Mouse (Mus musculus) layer of hippocampus, adult 9-10 months (tissue): ENCODE measurements around the gene Pibf1.

Experiments
- DNase-seq: peaks from one replicate; pipeline ENCODE4 v3.0.0; 2022; ENCODE audit warnings: low spot score

Gene Pibf1

DNA sequence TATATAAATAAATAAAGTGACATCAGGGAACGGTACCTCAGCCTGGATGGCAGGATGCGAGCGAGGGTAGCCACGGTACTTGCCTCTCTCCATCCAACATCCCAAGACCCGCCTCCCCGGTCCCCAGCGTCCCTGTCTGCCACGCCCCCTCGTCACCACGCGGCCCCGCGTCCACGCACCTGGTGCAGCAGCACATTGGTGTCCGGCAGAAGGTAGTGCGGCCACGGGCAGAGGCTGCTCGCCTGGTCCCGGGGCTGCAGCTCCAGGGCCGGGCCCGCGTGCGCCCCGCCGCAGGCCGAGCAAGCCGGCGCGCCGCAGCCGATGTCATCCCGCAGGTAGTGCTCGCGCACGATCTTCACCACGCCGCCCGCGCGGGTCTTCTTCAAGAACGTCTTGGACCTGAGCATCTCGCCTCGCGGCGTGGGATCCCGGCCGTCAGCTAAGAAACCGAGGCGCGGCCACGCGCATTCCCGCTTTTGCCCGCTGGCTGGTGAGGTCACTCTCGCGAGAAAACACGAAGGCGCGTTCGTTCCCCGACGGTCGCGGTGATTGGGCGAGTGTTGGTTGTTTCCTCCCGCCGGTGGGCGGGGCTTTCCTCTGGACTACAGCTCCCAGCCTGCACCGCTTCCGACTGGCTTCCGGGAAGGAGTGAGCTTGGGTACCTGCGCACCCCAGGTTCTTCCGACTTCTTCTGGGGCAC, at the start of gene Pibf1, which contains the start of gene Dis3:
Pibf1 (plus strand) TSS at position 158 of the 700 bp plus-strand sequence.
Dis3 (minus strand) TSS at position 504 of the 700 bp plus-strand sequence.
- peak; percentile 95 for DNase-seq

DNA sequence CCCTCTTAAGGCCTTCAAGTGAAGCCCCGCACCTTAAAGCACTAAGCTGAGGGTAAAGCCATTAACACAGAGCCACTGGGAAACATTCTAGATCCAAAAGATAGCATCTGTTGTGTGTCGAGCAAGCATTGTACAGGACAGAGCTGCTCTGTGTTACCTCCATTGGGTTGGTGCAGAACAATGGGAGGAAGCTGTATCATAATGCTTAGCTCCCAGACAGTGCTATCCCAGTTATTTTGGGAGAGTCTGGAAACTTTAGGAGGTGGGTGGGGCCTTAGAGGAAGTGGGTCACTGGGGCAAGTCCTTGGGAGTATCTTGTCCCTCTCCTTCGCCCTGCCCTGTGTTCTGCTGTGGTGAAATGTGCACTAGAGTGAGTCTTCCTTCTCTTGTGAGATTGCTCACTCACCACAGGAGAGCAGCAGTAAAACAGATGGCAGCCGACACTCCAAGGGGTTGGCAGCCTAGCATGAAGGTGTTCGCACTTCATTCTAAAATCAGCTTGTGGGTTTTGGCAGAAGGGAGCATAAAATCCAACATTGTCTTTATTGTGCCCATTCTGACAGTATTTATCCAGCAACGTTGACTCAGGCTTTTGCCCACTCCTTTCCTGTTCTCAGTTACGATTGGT, 40.2 kb upstream of the Pibf1 start:
- no peak for DNase-seq

DNA sequence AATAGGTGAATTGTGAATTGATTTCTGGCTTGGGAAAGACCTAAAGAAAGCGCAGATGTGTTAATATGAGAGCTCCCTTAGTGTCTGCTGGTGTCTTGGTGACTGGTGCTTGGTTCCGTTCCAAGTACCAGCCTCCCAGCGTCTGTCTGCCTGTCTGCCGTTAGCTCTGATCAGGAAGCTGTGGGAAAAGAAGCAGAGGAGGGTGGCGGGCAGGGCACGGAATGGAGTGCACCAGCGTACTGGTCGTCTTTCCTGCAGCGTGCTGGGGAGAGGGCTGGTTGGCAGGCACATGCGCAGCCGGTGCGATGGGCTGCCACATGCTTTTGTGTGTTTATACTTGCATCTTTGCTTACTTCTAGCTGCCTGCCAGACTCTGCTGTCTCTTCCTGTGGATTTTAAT, 38.6 kb upstream of the Pibf1 start:
- DNase-seq = no peak

DNA sequence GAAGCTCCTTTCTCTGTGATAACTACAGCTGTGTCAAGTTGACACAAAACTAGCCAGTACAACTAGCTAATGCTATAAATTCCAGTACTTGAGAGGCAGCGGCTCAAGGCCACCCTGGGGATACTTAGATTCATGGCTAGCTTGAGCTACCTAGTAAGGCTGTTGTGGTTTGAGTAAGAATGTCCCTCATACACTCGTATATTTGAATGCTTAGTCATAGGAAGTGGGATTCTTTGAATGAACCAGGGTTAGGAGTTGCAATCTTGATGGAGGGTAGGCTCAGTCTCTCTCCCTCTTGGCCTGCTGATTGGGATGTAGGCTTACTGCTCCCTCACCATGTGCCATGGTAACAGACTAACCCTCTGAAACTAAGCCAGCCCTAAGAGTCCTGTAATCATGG, 36.1 kb upstream of the Pibf1 start:
- no peak for DNase-seq

DNA sequence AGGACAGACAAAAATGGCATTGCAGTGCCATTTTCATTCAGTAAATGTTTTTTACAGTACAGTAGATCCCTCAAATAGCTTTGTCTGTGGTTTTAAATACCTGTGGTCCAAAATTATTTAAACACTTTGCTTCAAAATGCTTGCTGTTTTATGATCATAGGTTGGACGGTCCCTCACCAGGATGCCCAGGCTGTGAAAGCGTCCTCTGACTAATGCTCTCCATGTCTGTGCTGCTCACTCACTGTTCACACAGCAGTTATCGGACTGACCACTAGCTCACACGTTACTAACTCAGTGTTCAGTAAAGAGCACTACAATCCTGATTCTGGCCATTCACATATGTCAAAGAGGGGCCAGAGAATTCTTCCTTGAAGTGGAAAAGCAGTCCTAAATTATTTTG, 28.1 kb upstream of the Pibf1 start:
- no peak for DNase-seq

DNA sequence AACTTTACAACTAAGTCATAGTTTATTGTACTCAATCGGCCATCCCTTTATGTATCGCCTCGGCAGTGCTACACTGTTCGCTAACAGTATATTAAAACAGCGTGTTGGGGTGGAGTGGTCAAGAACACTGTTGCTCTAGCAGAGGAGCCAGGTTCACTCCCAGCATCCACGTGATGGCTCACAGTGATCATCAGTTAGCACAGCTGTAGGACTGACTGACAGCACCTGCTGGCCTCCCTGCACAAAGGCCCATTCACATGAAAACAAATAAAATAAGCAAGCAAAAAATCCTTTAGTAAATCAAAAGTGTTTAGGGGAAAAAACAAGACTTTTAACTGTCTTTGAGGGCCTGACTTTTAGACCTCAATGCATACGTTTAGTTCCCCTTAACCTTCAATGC, 10.3 kb upstream of the Pibf1 start:
- no peak for DNase-seq

DNA sequence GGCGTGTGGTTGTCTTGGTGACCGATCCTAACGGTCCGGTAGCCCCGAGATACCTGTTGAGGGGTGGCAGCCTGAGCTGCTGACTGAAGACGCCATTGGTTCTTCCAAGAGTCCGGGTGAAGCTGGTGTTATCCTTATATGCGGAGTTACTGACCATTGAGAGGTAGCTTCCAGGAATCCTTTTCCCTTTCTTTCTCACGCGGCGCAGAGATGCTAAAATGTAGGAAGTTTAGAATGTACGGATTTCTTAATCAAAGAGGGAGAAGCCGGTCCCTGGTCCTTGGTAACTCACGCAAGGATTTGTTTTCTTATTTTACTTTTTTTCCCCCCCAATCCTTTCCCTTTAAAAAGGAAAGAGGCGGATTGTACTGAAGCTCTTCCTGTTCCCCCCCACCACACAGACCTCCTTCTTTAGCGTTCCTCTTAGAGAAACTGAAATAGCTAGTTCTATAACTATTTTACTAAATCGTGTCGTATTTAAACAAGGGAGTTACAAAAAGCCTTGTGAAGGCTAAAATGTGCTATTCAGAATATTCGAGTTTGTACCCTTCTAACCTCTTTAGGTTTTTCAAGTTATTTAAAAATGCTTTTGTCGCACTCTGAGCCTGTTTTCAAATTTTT, 853 bp downstream of the Pibf1 start:
- no peak for DNase-seq

DNA sequence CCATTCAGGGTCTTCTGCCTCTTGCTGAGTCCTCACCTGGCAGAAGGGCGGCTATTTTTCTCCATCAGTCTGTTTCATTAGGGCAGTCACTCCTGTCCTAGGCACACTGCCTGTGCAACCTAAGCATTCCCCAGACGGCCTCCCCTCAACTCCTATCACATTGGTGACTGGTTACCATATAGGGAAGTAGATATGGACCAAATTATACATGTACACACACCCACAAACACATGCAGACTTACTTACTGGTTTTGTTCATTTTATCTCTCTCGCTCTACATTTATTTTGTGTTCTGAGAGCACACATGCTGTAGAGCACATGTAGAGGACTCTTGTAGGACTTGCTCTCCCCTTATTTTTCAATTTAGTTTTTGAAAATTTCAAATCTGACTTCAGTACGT, 3.8 kb downstream of the Pibf1 start:
- no peak for DNase-seq

DNA sequence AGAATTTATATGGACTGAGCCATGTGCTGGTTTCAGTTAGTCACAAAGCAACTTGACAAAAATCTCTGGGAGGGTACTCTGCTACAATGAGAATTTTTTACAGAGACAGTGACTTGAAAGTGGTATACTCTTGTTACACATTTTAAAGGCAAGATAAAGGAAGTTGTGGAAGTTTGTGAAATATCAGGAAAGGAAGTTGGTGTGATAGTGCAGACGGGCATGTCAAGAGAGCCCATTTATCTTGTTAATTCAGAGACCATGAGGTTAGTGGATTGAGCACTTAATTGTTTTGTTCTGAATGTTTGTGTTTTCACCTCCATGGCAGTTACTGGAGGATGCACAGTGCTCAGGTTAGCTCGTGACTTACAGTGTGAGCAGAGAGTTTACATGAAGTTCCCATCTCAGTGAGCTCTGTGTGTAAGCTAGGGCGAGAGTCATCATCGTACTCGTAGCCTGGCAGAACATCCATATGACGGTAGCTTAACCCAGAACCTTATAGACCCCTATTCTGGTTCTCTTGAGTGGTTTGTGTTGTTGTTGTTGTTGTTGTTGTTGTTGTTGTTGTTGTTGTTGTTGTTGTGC, 5.4 kb downstream of the Pibf1 start:
- no peak for DNase-seq

DNA sequence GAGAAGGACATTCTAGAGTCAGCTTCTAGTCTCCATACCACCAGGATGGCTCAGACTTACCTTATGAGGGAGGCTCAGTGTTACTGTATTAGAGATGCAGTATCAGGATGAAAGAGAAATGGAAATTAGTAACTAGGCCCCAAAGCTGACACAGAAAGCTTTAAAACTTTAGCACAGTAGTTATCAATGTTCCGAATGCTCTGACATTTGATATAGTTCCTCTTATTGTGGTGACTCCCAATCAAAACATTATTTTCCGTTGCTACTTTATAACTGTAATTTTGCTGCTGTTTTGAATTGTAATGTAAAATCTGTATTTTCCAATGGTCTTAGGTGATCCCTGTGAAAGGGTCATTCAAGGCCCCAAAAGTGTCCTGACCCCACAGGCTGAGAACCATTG, 7.4 kb downstream of the Pibf1 start:
- DNase-seq = no peak

DNA sequence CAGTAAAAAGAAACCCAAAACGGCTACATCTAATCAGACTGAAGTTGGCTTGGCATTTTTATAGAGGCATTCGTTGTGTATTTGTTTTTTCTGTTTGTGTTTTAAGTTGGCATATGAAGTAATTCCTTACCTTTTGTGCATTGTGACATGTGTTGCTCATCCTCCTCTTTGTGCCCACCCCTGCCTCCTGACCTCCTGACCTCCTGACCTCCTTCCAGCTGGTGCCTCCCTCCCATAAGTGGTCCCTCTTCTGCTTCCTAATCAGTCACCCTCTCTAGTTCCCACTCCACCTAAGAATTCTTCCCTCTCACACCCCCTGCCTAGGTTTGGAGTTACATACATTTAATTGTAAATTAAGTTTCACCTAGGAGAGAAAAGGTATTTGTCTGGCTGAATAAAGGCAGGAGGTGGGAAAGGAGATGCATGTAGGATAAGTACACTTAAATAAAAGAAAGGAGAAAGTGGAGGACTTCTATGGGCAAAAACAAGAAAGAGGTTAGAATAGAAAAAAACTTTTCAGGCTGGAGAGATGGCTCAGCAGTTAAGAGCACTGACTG, 8.5 kb downstream of the Pibf1 start:
- no peak for DNase-seq

DNA sequence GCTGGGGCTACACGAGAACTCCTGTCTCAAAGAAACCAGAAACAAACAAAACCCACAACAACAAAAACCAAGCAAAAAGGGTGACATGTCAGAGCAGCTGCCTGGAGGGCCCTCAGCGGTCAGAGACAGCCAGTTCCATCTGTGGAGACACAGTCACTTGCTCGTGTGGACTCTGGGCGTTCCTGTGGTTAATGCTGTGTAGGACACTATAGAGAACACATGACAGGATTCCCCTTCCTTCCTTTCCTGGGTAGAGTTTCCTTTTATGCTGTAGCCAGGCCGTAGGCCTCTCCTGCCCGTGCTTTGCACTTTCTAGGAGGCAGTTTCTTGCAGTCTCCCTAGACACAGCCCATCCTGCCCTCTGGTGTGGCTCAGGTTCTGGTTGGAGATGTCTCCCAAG, 9.5 kb downstream of the Pibf1 start:
- no peak for DNase-seq

DNA sequence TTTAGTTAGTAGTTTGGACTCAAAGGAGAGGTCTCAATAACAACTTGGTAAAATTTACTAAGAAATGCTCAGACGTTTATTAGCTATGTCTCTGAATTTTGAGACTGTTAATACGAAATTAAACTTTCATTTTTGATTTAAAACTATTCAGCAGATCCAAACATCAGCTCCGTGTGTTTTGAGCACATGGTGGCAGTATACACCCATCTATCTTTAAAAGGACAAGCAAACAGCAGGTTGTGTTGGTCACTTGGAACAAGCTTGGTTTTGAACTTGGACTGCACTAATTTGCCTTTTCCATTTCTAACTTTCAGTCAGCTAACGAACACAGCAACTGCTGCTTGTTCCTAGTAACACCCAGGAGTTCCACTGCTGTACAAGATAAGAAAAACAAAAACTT, 18.4 kb downstream of the Pibf1 start:
- no peak for DNase-seq

DNA sequence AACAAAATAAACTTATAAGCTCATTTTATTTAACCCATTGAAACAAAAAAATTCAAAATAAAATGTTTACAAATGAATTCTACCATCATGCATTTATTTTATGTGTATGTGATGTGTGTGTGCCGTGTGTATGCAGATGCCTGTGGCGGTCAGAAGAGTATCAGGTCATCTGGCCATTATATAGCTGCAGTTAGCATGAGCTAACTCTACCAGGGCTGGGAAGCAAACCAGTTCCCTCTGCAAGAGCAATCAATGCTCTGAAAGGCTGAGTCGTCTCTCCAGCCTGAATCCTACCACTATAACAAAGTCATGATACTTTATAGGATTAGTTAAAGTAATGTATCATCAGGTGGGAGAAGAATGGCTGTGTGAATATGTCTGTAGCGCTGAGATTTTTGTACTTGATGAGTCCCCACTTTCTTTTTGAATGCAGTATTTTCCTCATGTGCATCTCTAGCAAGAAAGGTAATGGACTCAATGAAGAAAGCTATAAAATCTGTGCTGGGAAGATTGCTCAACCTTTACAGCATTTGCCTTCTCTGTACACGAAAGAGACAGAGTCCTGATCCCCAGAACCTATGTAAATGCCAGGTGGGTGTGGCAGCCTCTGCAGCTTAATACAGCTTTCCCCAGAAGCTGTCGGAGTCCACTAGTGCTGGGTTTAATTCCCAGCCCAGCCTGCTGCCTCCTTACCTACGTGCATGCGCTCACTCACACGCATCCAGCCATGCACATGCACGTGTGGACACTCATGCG, 22.5 kb downstream of the Pibf1 start:
- DNase-seq = no peak

DNA sequence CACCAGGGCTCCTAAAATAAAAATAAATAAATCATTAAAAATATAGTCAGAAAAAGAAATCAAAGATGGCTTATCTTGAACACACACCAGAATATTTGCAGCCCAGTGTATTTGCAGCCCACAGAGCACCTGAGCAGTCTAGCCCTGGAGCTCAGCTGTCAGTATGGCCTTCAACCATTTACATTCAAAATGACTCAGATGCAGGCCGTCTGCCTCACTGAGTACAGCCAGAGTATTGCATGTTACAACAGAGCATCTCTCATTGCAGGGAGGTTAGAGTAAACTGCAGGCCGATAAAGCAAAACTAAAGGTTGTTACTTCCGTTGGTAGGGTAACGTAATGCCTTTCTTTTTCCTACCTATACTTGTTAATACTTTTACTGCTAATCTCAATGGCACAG, 24.9 kb downstream of the Pibf1 start:
- no peak for DNase-seq

DNA sequence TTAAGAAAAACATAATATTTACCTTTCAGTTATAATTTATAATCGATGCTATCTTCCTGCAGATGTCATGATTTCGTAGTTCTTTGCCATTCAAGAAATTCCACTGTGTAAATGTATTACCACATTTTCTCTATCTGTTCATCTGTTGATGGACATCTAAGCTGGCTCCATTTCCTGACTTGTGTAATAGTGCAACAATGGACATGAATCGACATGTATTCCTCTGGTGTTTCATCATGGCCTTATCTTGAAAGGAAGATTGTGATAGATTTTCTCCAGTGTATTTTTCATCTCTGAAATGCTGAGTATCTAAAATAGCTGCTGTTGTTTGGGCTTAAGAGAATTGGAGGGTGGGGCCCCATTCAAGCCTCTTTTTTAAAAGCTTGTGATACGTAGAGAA, 27.5 kb downstream of the Pibf1 start:
- DNase-seq = no peak

DNA sequence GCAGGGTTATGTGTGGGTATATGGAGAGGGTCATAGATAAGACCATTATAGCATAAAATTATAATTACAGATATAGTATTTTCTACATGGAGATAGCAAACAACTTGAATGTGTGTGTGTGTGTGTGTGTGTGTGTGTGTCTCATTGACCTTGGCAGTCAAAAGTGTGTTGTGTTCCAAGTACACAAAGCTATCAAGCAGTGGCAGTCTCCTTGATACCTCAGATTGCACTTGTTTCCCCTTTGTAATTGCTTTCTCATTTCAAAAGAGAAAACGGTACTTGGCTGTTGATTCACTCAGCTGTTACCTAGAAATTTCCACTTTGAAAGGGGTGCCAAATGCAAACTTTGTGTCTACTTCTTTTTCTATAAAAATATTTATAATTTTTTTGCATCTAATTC, 28.3 kb downstream of the Pibf1 start:
- no peak for DNase-seq

DNA sequence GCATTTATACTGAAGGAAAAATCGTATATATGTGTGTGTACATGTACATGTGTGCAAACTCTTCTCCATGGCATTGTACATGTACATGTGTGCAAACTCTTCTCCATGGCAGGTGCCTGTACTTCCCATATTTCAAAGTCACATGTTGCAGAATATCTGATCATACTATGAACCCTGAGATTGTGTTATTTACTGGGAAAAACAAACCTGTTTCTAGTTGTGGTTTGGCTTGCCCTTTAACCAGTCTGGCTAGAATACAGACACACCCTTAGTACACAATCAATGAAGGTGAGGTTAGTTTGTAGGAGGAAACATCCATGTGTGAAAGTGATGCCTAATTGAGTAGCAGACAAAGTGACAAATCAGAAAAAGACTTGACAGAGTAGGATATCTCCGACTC, 29.8 kb downstream of the Pibf1 start:
- DNase-seq = no peak

DNA sequence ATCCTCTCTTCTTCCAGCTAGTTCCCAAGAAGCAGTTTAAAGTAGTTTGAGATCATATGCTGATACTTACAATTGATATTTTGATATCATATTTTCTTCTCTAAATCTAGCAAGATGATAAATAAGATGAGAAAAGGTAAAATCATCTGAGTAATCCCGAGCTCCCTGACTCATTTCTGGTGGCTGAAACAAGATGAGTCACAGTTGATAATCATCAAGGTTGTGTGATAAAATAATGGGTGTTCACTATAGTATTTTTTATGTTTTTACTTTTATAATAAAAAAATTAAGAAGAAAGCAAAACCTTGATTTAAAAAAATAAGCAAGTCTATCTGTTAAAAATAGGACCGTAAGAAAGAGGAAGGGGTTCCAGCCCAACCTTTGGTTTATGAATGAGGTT, 34.8 kb downstream of the Pibf1 start:
- DNase-seq = no peak

DNA sequence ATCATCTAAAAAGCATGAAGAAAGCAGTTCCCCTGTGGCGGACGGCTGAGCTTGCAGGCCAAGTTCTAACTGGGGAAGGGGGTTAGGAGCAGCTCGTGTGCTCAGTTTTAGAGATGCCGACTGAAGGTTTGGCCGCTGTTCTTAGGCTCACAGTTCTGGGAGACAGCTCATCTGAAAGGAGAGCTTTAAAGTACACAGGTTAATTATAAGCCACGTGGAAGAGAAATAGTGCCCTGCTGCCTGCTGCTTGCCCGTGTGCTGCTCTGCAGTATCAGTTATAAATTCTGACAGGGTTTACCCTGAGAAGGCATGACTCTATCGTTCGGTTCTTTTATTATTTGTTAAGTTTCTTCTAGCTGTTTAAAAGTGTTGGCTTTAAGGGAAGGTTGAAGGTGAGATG, 36.5 kb downstream of the Pibf1 start:
- no peak for DNase-seq

DNA sequence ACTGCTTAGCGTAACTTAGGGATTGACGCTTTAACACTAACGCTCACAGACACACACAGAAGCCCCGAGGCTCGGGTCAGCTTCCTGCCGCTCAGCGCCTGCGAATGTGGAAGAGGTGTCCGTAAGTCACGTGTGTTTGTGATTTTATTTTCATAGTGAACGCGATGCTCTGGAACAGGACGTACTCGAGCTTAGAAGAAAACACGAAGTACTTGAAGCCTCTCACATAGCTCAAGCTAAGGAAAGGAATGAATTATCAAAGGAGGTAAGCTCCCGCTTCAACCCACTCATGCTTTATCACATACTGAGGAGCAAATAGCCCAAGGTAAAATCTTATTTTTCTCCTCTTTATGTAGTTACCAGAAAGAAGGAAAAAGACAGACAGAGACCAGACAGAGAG, 37.1 kb downstream of the Pibf1 start:
- no peak for DNase-seq

DNA sequence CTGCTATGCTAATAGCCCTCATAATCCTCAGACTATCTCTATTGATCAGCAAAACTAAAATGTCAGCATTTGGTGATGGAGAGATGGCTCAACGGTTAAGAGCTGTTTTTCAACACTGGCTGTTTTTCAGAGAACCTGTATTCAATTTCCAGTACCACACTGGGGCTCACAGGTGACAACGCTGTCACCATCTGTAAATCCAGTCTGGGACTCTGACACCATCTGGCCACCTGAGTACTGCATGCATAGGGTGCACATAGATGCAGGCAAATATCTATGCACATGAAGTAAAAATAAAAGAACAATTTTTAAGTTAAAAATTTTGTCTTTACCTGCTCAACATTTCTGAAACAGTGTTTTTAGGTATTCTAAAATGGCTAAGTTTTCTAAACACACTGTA, 40.8 kb downstream of the Pibf1 start:
- DNase-seq = no peak
